Mouse (Mus musculus): ENCODE measurements around the gene Piezo1.

DNA sequence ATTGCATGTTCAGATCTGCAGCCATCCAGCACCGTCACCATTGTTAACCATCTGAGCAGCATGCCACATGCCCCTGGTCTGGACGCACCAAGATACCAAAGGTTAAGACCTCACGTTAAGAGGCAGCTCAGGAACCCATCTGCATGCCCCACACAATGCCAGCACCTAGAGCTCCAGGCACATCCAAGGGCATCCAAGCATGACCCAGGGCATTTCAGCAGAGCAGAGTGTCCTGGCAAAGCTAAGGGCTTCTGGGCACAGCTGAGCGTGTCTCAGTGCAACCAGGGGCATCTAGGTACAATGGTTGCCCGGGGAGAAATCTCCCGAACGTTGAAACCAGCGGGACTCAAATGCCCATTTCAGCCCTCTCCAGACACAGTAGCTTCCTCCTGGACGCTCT lies 49.5 kb upstream of the Piezo1 start:
- TF ChIP-seq CTCF (IDR thresholded peaks at IDR 0.05; ENCODE audit: borderline replicate concordance, insufficient read depth, low read length) (no peak), POLR2A (IDR thresholded peaks at IDR 0.05; ENCODE audit: low read depth, low read length) (no peak)
